Mouse (Mus musculus): ENCODE measurements around the gene Scyl1.

DNA sequence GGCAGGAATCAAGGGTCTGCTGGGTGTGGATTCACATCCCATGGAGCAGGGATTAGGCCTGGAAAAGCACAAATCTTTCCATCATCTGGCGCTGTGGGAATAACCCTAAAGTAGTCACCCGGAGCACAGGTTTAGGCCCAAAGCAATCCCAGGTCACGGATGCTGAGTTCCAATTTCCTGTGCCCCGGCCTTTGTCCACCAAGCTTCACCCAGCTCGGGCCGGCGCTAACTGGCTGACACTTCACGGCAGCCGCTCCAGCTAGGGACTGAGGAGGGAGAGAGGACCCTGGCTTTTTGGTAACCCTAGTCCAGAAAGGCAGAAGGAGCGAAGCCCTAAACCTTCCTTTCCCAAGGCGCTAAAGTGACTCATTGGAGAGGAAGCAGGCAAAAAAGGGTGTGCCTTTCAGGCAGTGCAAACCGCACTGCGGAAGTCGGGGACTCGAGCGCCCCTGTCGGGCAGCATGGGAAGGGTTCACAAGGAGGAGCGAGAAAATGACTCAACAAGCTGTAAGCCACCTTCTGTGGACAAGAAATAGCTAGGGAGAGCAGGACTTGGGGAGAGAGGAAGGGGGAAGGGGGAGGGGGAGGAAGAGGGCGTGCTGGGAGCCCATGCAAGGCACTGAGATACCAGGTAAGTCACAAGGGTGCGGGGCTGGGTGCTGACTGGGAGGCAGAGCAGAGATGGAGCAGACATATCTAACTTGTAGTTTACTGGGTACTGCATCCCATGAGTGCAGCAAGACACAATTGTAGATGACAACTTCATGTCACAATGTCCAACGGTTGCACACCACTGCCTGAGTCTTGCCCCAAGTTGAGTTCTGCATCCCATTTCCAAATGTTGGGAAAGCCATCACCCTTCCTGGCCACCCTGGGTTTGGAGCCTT lies 46.7 kb upstream of the Scyl1 start:
- TF ChIP-seq CTCF (IDR thresholded peaks at IDR 0.05; ENCODE audit: extremely low read depth, insufficient read length, insufficient replicate concordance, low read depth, low read length) (peak; percentile 92; the same call in 1 of the 2 replicates), POLR2A (IDR thresholded peaks at IDR 0.05; ENCODE audit: low read depth, low read length) (peak; percentile 41)

All from small intestine, adult 2 months (tissue).